Mouse (Mus musculus): ENCODE measurements around the gene Plxna4. TPM values are rescaled to one million over a fixed set of nuclear protein-coding genes. Genes with fewer than 3 reads are reported as not detected.

Gene Plxna4
- polyA plus RNA-seq, 1 experiment from 2014 or later: 4.3 TPM

GRCm38 (mm10) chr6:32309147-32309546 is 278.8 kb downstream of the Plxna4 start:
- no peak for ATAC-seq (ENCODE audit: insufficient number of reproducible peaks, low FRiP score, low TSS enrichment, low read depth)
- WGBS: 94% methylated on average over 4 of the region's 4 CpGs
- H3K27ac ChIP-seq: no peak overlapping the region

DNA sequence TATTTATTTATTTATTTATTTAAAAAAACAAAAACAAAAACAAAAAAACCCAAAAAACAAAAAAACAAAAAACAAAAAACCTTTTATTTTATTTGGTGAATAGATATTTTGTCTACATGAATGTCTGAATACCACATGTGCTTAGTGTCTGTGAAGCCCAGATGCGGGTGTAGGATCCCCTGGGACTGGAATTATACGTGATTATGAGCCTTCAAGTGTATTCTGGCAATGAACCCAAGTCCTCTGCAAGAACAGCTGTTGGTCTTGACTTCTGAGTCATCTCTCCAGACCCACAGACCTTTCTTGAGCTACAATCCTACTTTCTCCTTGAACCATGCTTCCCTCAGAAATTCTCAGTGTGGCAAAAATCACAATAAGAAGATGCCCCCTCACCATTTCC is 287.4 kb downstream of the Plxna4 start:
- no peak for ATAC-seq (ENCODE audit: insufficient number of reproducible peaks, low FRiP score, low TSS enrichment, low read depth)
- Histone ChIP-seq H3K9ac (no peak overlapping the region), H3K4me1 (no peaks in the 10 kb centered on the region), H3K27me3 (no peaks in the 10 kb centered on the region), H3K4me2 (no peak overlapping the region), H3K27ac (no peak overlapping the region), H3K36me3 (no peaks in the 10 kb centered on the region), H3K4me3 (no peak overlapping the region), H3K9me3 (no peaks in the 10 kb centered on the region)
- 57% methylated on average over 2 of the region's 2 CpGs for WGBS

More at GRCm38 (mm10) chr6:32309147-32309546, 278.8 kb downstream of the Plxna4 start:
- Histone ChIP-seq H3K9ac (no peak overlapping the region), H3K27me3 (no peaks in the 10 kb centered on the region), H3K9me3 (no peaks in the 10 kb centered on the region), H3K4me2 (no peak overlapping the region), H3K4me3 (no peak overlapping the region), H3K4me1 (no peaks in the 10 kb centered on the region), H3K36me3 (no peaks in the 10 kb centered on the region)

DNA sequence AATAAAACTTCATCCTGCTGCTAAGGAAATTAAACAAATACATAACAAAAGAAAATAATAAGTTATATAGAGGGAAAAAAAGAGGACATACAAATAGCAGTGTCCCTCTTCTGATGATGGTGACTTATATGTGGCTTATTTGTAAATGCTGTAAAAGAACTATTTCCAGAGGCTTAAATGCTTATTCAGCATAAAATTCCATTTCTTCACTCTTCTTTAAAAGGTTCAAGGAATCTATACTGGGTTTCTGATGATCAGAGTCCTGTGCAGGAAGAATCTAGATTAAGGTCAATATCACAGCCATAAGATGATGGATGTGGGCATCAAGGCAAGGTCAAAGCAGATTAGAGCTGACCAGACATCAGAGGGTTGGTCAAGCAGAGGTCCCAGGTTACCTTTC is 306.5 kb downstream of the Plxna4 start:
- ATAC-seq (ENCODE audit: insufficient number of reproducible peaks, low FRiP score, low TSS enrichment, low read depth): no peak

GRCm38 (mm10) chr6:32280728-32281127 is 307.3 kb downstream of the Plxna4 start:
- no peaks in the 10 kb centered on the region for H3K27me3 ChIP-seq
- H3K27ac ChIP-seq: no peak overlapping the region
- 60% methylated on average over 2 of the region's 2 CpGs for WGBS
- no peaks in the 10 kb centered on the region for H3K36me3 ChIP-seq
- ATAC-seq (ENCODE audit: insufficient number of reproducible peaks, low FRiP score, low TSS enrichment, low read depth): no peak
- H3K4me3 ChIP-seq: no peak overlapping the region
- no peaks in the 10 kb centered on the region for H3K9me3 ChIP-seq
- H3K4me2 ChIP-seq: no peak overlapping the region
- H3K9ac ChIP-seq: no peak overlapping the region
- no peaks in the 10 kb centered on the region for H3K4me1 ChIP-seq

More for the DNA sequence above, 306.5 kb downstream of the Plxna4 start:
- no peak overlapping the region for H3K27ac ChIP-seq
- no peaks in the 10 kb centered on the region for H3K4me1 ChIP-seq
- no peak overlapping the region for H3K4me3 ChIP-seq
- no peaks in the 10 kb centered on the region for H3K27me3 ChIP-seq
- H3K9ac ChIP-seq: no peak overlapping the region
- H3K36me3 ChIP-seq: no peaks in the 10 kb centered on the region
- no peak overlapping the region for H3K4me2 ChIP-seq
- H3K9me3 ChIP-seq: no peaks in the 10 kb centered on the region

DNA sequence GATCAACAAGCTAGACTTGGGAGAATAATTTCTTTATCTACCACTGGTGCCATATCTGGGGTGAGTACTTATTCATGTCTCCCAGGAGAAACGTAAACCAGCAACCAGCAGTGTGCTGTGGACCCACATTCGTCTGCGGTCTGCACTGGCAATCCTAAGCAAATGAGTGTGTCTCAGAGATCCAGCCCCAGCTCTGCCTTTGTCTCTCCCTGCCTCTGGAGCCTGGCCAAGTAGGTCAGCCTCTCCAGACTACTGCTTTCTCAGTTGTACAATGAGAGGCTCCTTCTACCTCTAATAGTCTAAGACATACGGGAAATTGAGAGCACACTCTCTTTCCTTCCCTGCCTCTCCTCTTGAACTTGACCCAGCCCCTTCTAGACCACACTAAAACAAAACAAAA is 316.5 kb downstream of the Plxna4 start:
- Histone ChIP-seq H3K27ac (no peak overlapping the region), H3K9me3 (no peaks in the 10 kb centered on the region), H3K36me3 (no peaks in the 10 kb centered on the region), H3K4me2 (no peak overlapping the region), H3K4me1 (no peaks in the 10 kb centered on the region), H3K27me3 (no peaks in the 10 kb centered on the region), H3K9ac (no peak overlapping the region), H3K4me3 (no peak overlapping the region)
- ATAC-seq (ENCODE audit: insufficient number of reproducible peaks, low FRiP score, low TSS enrichment, low read depth): no peak
- WGBS: 74% methylated on average over 4 of the region's 4 CpGs

DNA sequence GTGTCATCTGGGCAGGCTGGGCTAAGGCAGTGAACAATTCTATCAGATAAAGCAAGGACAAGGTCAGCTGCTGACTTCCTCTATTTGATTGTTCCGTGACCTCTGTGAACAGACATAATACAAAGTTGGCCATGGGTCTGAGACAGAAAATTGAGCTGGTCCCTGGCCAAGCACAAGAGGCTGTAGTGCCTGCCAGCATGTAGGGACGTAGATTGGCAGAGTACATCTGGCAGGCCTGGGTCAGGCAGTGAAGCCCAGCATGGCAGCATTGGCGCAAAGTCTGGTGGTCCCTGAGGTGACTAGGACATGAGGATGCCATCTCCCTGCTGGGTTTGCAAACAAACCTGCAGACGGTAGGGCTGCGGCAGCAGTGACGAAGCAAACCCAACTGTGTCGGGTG is 321.9 kb downstream of the Plxna4 start:
- no peak overlapping the region for H3K4me3 ChIP-seq
- H3K4me1 ChIP-seq: peaks cover 6% of the 10 kb centered on the region; the same call in 1 of the 2 replicates
- no peak overlapping the region for H3K4me2 ChIP-seq
- WGBS: 83% methylated on average over 7 of the region's 7 CpGs
- ATAC-seq (ENCODE audit: insufficient number of reproducible peaks, low FRiP score, low TSS enrichment, low read depth): no peak
- no peak overlapping the region for H3K27ac ChIP-seq
- H3K27me3 ChIP-seq: no peaks in the 10 kb centered on the region
- no peak overlapping the region for H3K9ac ChIP-seq
- H3K36me3 ChIP-seq: no peaks in the 10 kb centered on the region
- no peaks in the 10 kb centered on the region for H3K9me3 ChIP-seq

- H3K9ac ChIP-seq: no peak overlapping the region
- H3K4me2 ChIP-seq: no peak overlapping the region
- ATAC-seq (ENCODE audit: insufficient number of reproducible peaks, low FRiP score, low TSS enrichment, low read depth): no peak
- H3K4me3 ChIP-seq: no peak overlapping the region
- no peak overlapping the region for H3K27ac ChIP-seq
- peaks cover 6% of the 10 kb centered on the region; the same call in 1 of the 2 replicates for H3K4me1 ChIP-seq
- WGBS: 39% methylated on average over 3 of the region's 3 CpGs
- H3K27me3 ChIP-seq: no peaks in the 10 kb centered on the region
- no peaks in the 10 kb centered on the region for H3K36me3 ChIP-seq
- H3K9me3 ChIP-seq: no peaks in the 10 kb centered on the region
Observed at GRCm38 (mm10) chr6:32261339-32261738, 326.7 kb downstream of the Plxna4 start.

GRCm38 (mm10) chr6:32260341-32260740 is 327.7 kb downstream of the Plxna4 start:
- 83% methylated on average over 5 of the region's 5 CpGs for WGBS
- Histone ChIP-seq H3K36me3 (no peaks in the 10 kb centered on the region), H3K27me3 (no peaks in the 10 kb centered on the region), H3K4me1 (peaks cover 6% of the 10 kb centered on the region; the same call in 1 of the 2 replicates), H3K4me2 (no peak overlapping the region), H3K27ac (no peak overlapping the region), H3K9ac (no peak overlapping the region), H3K4me3 (no peak overlapping the region), H3K9me3 (no peaks in the 10 kb centered on the region)
- ATAC-seq (ENCODE audit: insufficient number of reproducible peaks, low FRiP score, low TSS enrichment, low read depth): no peak

DNA sequence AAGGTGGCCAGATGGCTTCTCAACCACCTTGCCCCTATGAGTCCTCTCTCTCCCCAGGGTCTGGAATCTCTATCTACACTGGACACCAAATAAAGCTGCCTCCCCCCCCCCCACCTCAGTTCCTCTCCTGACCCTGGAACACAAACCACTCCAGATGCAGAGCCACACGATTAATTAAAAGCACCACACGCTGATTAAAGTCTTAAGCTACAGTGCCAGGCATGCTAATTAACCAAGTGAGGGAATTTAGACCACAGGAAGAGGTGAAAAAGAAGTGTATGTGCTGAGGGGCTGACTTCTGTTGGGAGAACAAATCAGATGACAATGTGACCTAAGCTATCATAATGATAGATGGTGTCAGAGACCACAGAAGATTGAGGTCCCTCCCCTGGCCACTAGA is 332.8 kb downstream of the Plxna4 start:
- H3K27me3 ChIP-seq: no peaks in the 10 kb centered on the region
- WGBS: 37% methylated on average over 2 of the region's 2 CpGs
- H3K36me3 ChIP-seq: no peaks in the 10 kb centered on the region
- H3K9ac ChIP-seq: no peak overlapping the region
- peaks cover 16% of the 10 kb centered on the region; the same call in 1 of the 2 replicates for H3K4me1 ChIP-seq
- H3K4me3 ChIP-seq: no peak overlapping the region
- H3K27ac ChIP-seq: no peak overlapping the region
- H3K9me3 ChIP-seq: no peaks in the 10 kb centered on the region
- no peak for ATAC-seq (ENCODE audit: insufficient number of reproducible peaks, low FRiP score, low TSS enrichment, low read depth)
- H3K4me2 ChIP-seq: no peak overlapping the region

DNA sequence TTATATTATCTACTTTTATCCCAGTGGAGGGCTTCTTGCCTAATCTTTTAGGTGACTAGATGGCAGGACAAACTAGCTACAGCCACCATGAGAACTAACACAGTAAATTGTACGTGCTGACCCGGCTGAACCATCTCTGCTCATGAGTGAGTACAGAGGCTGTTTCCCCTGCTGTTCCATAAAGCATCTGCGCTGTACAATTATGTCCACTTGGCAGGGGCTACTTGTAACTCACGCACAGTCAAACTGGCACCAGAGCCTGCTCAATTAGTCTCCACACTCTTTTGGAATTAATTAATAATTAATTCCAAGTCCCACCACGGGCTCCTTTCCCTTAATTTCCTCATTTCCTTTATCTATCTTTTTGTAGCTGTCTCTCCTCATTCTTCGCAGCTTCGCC is 335.8 kb downstream of the Plxna4 start:
- no peaks in the 10 kb centered on the region for H3K9me3 ChIP-seq
- ATAC-seq (ENCODE audit: insufficient number of reproducible peaks, low FRiP score, low TSS enrichment, low read depth): no peak

DNA sequence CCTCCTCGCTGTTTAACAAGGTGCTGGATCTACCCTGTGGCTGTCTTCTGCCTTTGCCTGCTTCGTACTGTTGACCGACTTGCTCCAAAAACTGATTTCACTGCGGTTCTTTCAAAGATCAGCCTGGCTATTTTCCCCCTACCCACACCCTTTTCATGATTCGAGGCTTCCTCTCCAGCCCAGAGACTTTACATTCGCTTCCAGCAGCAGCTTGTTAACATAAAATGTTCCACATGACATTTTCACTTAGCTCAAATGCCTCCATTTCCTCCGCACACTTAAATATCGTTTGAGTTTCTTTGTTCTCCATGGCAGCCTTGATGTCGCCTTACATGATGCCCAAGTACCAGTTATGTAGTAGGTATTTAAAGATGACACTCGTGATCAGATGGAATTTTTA is 336.3 kb downstream of the Plxna4 start:
- no peaks in the 10 kb centered on the region for H3K9me3 ChIP-seq
- 31% methylated on average over 10 of the region's 10 CpGs for WGBS
- H3K27ac ChIP-seq: no peak overlapping the region; the same call in 1 of the 2 replicates
- peaks cover 16% of the 10 kb centered on the region; the same call in 1 of the 2 replicates for H3K4me1 ChIP-seq
- peak overlapping the region; percentile 21 for H3K4me2 ChIP-seq
- no peak overlapping the region for H3K9ac ChIP-seq
- no peak overlapping the region for H3K4me3 ChIP-seq
- no peaks in the 10 kb centered on the region for H3K36me3 ChIP-seq
- no peak for ATAC-seq (ENCODE audit: insufficient number of reproducible peaks, low FRiP score, low TSS enrichment, low read depth)
- no peaks in the 10 kb centered on the region for H3K27me3 ChIP-seq

More for the DNA sequence above, 335.8 kb downstream of the Plxna4 start:
- Histone ChIP-seq H3K27me3 (no peaks in the 10 kb centered on the region), H3K36me3 (no peaks in the 10 kb centered on the region), H3K4me1 (peaks cover 16% of the 10 kb centered on the region; the same call in 1 of the 2 replicates), H3K27ac (0 out of 2 replicates have a peak overlapping the region, but pooled peaks have one; percentile 35), H3K9ac (no peak overlapping the region), H3K4me2 (no peak overlapping the region), H3K4me3 (no peak overlapping the region)
- 50% methylated on average over 7 of the region's 7 CpGs for WGBS

DNA sequence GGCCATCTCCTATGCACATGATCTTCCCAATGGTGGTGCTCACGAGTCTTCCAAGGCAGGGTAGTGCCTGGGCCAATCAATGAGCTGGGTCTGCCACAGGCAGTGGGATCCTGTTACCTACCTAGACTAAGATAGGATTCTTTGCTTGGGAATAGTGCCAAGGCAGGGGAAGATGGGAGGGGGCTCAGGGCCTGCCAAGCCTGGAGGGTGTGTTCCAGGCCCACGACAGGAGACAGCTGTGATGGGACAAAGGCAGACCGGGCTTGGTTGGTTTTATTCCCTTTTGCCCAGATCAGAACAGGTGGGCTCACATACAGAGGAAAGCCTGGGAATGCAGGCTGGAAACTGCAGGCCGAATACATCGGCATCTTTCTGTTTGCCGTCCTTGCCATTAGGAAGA is 342.0 kb downstream of the Plxna4 start:
- H3K27ac ChIP-seq: no peak overlapping the region
- H3K4me3 ChIP-seq: no peak overlapping the region
- H3K4me1 ChIP-seq: peaks cover 2% of the 10 kb centered on the region; the same call in 1 of the 2 replicates
- no peak overlapping the region for H3K4me2 ChIP-seq
- 57% methylated on average over 6 of the region's 6 CpGs for WGBS
- no peaks in the 10 kb centered on the region for H3K27me3 ChIP-seq
- H3K9ac ChIP-seq: no peak overlapping the region
- ATAC-seq (ENCODE audit: insufficient number of reproducible peaks, low FRiP score, low TSS enrichment, low read depth): no peak
- no peaks in the 10 kb centered on the region for H3K9me3 ChIP-seq
- no peaks in the 10 kb centered on the region for H3K36me3 ChIP-seq

- H3K4me3 ChIP-seq: no peak overlapping the region
- no peak overlapping the region for H3K4me2 ChIP-seq
- H3K9ac ChIP-seq: no peak overlapping the region
- H3K4me1 ChIP-seq: no peaks in the 10 kb centered on the region
- H3K27ac ChIP-seq: no peak overlapping the region
- no peak for ATAC-seq (ENCODE audit: insufficient number of reproducible peaks, low FRiP score, low TSS enrichment, low read depth)
- H3K9me3 ChIP-seq: no peaks in the 10 kb centered on the region
- 57% methylated on average over 2 of the region's 2 CpGs for WGBS
- no peaks in the 10 kb centered on the region for H3K27me3 ChIP-seq
- H3K36me3 ChIP-seq: no peaks in the 10 kb centered on the region
Observed at GRCm38 (mm10) chr6:32243040-32243439, 345.0 kb downstream of the Plxna4 start.

Measured in limb, embryonic 15.5 days (tissue).